Comparison of ENCODE assay signal across 9 mouse cellular contexts in the genomic region with DNA sequence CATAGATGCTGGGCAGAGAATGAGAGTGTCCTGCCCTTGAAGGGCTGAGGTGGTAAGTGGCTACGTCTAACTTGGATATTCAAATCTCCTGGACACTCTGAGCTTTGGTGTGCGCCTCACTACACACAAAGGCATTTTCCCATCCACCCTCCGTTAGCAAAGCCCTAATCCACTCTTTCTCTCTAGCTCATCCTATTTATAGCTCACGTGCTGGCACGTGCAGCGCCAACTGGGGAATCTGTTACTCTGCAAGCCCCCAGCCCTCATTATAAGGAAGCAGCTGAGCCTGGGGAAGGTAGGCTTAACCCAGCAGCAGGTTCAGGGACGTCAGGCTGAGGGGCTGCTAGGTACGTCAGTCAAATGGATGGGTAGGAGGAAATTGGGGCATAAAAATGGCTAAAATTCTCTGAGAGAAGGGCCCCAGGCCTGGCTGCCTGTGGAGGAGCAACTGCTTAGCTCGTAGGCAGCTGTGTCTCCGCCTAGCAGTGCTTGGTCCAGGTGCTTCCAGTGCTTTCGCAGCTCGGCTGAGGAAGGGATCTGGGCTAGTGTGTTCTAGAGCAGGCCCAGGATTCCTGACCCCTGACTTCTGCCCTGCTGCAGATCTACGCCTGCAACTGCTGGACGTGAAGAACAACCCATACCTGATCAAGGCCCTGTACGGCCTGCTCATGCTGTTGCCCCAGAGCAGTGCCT. TPM values are rescaled to one million over a fixed set of nuclear protein-coding genes. Genes with fewer than 3 reads are reported as not detected.
A peak's percentile ranks its signal among the peaks of the same experiment; 100 is the strongest.
DNase-seq lines count a peak whose midpoint lies in the region; ATAC-seq and TF ChIP-seq lines count a peak whose summit lies in the region.
"Had no signal": no experiment of that assay in that cellular context is flagged by ENCODE, and none has a peak within 500 bp of the region (broad histone marks: within the 10 kb centered on the region; RNA-seq: fewer than 3 reads in every experiment).

No protein-coding gene starts in this region.

- WGBS in lung, embryonic 15.5 days = 83% methylated on average over 15 of the region's 15 CpGs
- WGBS in hindbrain, embryonic 14.5 days = 72% methylated on average over 15 of the region's 15 CpGs
- 78% methylated on average over 15 of the region's 15 CpGs for WGBS in neural tube, embryonic 14.5 days
- WGBS in thymus, adult 2 months = 96% methylated on average over 15 of the region's 15 CpGs

- H3K4me1 ChIP-seq in lung, embryonic 15.5 days = peaks cover 85% of the 10 kb centered on the region
- peaks cover 39% of the 10 kb centered on the region for H3K4me1 ChIP-seq in hindbrain, embryonic 14.5 days (replicated peaks; ENCODE audit: control insufficient read depth, insufficient read depth, low read length)
- peaks cover 37% of the 10 kb centered on the region for H3K4me1 ChIP-seq in neural tube, embryonic 14.5 days (ENCODE audit: control insufficient read depth, insufficient read depth, low read length)
- peaks cover 9% of the 10 kb centered on the region for H3K4me1 ChIP-seq in thymus, adult 2 months (replicated peaks; ENCODE audit: control insufficient read depth, insufficient read depth, low read length)

- H3K27me3 ChIP-seq in lung, embryonic 15.5 days = no peaks in the 10 kb centered on the region
- H3K27me3 ChIP-seq in hindbrain, embryonic 14.5 days (ENCODE audit: control insufficient read depth, insufficient read depth, low read length) = no peaks in the 10 kb centered on the region
- no peaks in the 10 kb centered on the region for H3K27me3 ChIP-seq in neural tube, embryonic 14.5 days (ENCODE audit: control insufficient read depth, insufficient read depth, low read length)
- no peaks in the 10 kb centered on the region for H3K27me3 ChIP-seq in thymus, adult 2 months (ENCODE audit: control insufficient read depth, insufficient read depth, low read length)

- no peak overlapping the region for H3K9ac ChIP-seq in lung, embryonic 15.5 days
- no peak overlapping the region for H3K9ac ChIP-seq in hindbrain, embryonic 14.5 days
- 0 out of 2 replicates have a peak overlapping the region, but pooled peaks have one; percentile 28 for H3K9ac ChIP-seq in neural tube, embryonic 14.5 days (replicated peaks; ENCODE audit: low read depth, low read length)

- H3K4me3 ChIP-seq in gastrocnemius, adult 2 months = no peak overlapping the region
- no peak overlapping the region for H3K4me3 ChIP-seq in lung, embryonic 15.5 days
- H3K4me3 ChIP-seq in hindbrain, embryonic 14.5 days (replicated peaks; ENCODE audit: low read length) = no peak overlapping the region
- H3K4me3 ChIP-seq in neural tube, embryonic 14.5 days (ENCODE audit: low read depth, low read length) = no peak overlapping the region
- H3K4me3 ChIP-seq in thymus, adult 2 months (ENCODE audit: control insufficient read depth, insufficient read depth, low read length) = no peak overlapping the region

- H3K4me2 ChIP-seq in lung, embryonic 15.5 days = no peak overlapping the region
- H3K4me2 ChIP-seq in hindbrain, embryonic 14.5 days (replicated peaks) = no peak overlapping the region
- H3K4me2 ChIP-seq in neural tube, embryonic 14.5 days (ENCODE audit: low read depth, low read length) = no peak overlapping the region

- H3K36me3 ChIP-seq in lung, embryonic 15.5 days = 0 out of 2 replicates have a peak, but pooled peaks cover 3% of the 10 kb centered on the region
- H3K36me3 ChIP-seq in hindbrain, embryonic 14.5 days (replicated peaks; ENCODE audit: control insufficient read depth, insufficient read depth) = peaks cover 30% of the 10 kb centered on the region
- H3K36me3 ChIP-seq in neural tube, embryonic 14.5 days (ENCODE audit: control insufficient read depth, insufficient read depth, low read length) = no peaks in the 10 kb centered on the region; the same call in 1 of the 2 replicates
- 0 out of 2 replicates have a peak, but pooled peaks cover 8% of the 10 kb centered on the region for H3K36me3 ChIP-seq in thymus, adult 2 months (ENCODE audit: control insufficient read depth, insufficient read depth, low read length)

- H3K9me3 ChIP-seq in lung, embryonic 15.5 days = no peaks in the 10 kb centered on the region
- no peaks in the 10 kb centered on the region for H3K9me3 ChIP-seq in hindbrain, embryonic 14.5 days (ENCODE audit: control insufficient read depth, low read length)
- no peaks in the 10 kb centered on the region for H3K9me3 ChIP-seq in neural tube, embryonic 14.5 days (ENCODE audit: control insufficient read depth, low read length)

- no peak for ATAC-seq in lung, embryonic 15.5 days (ENCODE audit: borderline replicate concordance, extremely low read depth, low FRiP score, low TSS enrichment)
- ATAC-seq in hindbrain, embryonic 14.5 days (ENCODE audit: low FRiP score) = no peak
- no peak for ATAC-seq in neural tube, embryonic 14.5 days (ENCODE audit: low read depth)

- H3K27ac ChIP-seq in gastrocnemius, adult 2 months = peak overlapping the region; percentile 90
- peak overlapping the region; percentile 97 for H3K27ac ChIP-seq in lung, embryonic 15.5 days
- peak overlapping the region; percentile 76 for H3K27ac ChIP-seq in hindbrain, embryonic 14.5 days
- H3K27ac ChIP-seq in neural tube, embryonic 14.5 days (ENCODE audit: low read depth, low read length) = peak overlapping the region; percentile 60
- H3K27ac ChIP-seq in thymus, adult 2 months (ENCODE audit: control insufficient read depth, insufficient read depth, low read length) = no peak overlapping the region

- no peak for DNase-seq in gastrocnemius, adult 2 months
- DNase-seq in gastrocnemius, adult 18-20 months (ENCODE audit: low spot score) = no peak
- DNase-seq in lung, postnatal 4 days = no peak
- DNase-seq in hindbrain, embryonic 14.5 days (ENCODE audit: low spot score) = no peak
- no peak for DNase-seq in left cerebral cortex, postnatal 4 days
- DNase-seq in thymus, adult 2 months = no peak
- DNase-seq: thymus, postnatal 4 days had no signal

- no peak for TF ChIP-seq CTCF in gastrocnemius, adult 2 months (IDR thresholded peaks at IDR 0.05)
- no peak for TF ChIP-seq CTCF in thymus, adult 2 months (IDR thresholded peaks at IDR 0.05; ENCODE audit: borderline replicate concordance, control insufficient read depth, extremely low read depth, insufficient read depth, low read length, poor library complexity)

- TF ChIP-seq POLR2A in thymus, adult 2 months (IDR thresholded peaks at IDR 0.05; ENCODE audit: control insufficient read depth, extremely low read depth, insufficient read depth, low read length, poor library complexity) = no peak

- intact Hi-C loops in gastrocnemius, adult 2 months (cut with DNase I) = loop anchor here (5.0 kb wide), 1 partner anchor 38 kb away; no protein-coding TSS in a partner anchor
- intact Hi-C loops in left cerebral cortex, postnatal 4 days (cut with DNase I) = no loop called here

RNA-seq across cellular contexts. Expression of a gene that starts 6.3 kb away (rescaled TPM):
- total RNA-seq in gastrocnemius, adult 2 months (2021) = 100 to 1,000 TPM in 1 of 2 experiments, 10 to 100 TPM in 1; 85.5 to 125 TPM
- 100 to 1,000 TPM; 104 to 126 TPM for total RNA-seq in gastrocnemius, adult 18-20 months (2021)
- 23.0 and 27.9 TPM in 2 replicates for polyA plus RNA-seq in lung, embryonic 15.5 days (2015; fragmentation: Nextera tagmentation; extraction: Ambion mirVana)
- polyA plus RNA-seq in hindbrain, embryonic 14.5 days (2014; fragmentation: Nextera tagmentation; extraction: Ambion mirVana) = 32.9 and 36.3 TPM in 2 replicates
- polyA plus RNA-seq in neural tube, embryonic 14.5 days (2014; fragmentation: Nextera tagmentation; extraction: Ambion mirVana) = 23.9 and 24.9 TPM in 2 replicates
- total RNA-seq in left cerebral cortex, postnatal 4 days (2021) = 100 to 1,000 TPM; 315 to 327 TPM
- polyA plus RNA-seq in thymus, adult 2 months (2012; rRNA removed) = 38.7 and 43.6 TPM in 2 replicates
